Mouse (Mus musculus): ENCODE measurements at regions not wholly inside any gene's neighbourhood (a gene's known extent, or its start where the extent isn't known, plus 50 kb on each side); places are given as distances from the start of the nearest gene placed in this dataset.

GRCm38 (mm10) chr6:127317309-127317708 is 129.3 kb upstream of the Parp11 start:
- DNase-seq: no peak

DNA sequence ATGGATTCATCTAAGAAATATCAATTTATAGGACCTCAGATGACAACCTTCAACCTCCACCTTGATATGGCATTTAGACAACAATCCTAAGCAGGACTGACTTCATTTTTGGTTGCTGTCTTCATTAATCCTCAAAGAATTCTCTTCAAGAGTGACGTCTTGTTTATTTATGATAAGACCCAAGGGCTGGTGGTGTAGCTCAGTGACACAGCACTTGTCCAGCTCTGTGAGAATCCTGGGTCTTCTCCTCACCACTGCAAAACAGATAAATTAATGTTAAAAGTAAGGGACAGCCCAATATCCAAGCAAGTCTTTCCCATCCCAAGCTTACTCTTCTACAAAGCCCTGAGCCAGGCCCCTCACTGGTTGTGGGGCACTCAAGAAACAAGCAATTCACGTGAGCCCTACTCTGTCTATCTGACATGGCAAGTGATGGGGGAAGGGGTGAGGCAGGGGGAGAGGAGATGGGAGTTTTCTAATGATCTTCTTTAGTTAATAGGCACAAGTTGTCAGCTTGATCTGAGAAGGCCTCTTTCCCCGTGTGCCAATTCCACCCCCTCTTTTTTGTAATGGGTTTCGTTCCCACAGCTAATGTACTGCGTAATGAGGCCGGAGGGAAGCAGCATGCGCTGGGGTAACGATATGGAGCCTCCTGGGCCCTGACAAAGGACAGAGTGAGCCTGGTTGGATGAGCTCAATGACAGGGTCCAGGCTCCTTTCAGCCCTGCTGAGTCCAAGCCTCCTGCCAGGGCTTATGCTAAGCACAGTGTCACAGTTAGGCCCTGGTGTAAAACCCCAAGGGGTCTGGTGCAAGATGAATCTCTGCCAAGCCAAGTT is 127.7 kb upstream of the Parp11 start:
- no peak for DNase-seq

- no peak for DNase-seq
Measured at GRCm38 (mm10) chr6:127320600-127320999, 126.0 kb upstream of the Parp11 start.

DNA sequence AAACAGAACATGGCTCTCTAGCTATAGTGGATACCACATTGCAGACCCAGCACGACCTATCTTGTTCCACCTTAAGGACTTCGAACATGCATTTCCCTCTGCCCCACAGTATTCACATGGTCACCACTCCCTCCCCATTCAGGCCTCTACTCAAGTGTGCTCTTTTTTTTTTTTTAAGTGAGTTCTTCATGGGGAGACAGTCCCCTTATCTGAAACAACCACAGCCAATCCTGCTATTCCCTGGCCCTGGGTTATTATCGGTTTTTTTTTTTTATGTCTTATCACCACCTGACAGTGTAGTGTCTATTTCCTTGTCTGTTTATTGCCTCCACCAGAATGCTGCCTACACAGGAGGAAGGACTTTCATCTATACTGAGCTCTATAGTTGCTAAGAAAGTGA is 125.6 kb upstream of the Parp11 start:
- DNase-seq: no peak

DNA sequence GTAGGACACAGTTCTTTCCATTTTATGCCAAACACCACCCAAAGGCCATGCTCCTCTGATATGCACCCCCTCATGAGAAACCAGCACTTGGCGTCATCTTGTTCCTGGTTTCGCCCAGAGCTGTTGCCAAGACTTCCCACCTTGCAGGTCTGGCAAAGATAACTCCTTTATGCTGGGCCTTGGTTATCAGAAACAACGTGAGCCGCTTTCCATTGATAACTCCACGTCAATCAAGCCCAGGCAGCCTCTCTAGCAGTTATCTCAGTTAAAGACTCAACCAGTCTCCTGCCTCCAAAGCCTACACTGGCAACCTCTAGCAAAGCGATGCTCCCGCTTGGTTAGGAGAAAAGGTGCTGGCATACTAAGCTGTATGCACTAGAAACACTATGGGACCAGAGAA is 124.2 kb upstream of the Parp11 start:
- DNase-seq: no peak

- DNase-seq: peak; percentile 85 to 88
Measured at GRCm38 (mm10) chr6:127324984-127325383, 121.7 kb upstream of the Parp11 start.

DNA sequence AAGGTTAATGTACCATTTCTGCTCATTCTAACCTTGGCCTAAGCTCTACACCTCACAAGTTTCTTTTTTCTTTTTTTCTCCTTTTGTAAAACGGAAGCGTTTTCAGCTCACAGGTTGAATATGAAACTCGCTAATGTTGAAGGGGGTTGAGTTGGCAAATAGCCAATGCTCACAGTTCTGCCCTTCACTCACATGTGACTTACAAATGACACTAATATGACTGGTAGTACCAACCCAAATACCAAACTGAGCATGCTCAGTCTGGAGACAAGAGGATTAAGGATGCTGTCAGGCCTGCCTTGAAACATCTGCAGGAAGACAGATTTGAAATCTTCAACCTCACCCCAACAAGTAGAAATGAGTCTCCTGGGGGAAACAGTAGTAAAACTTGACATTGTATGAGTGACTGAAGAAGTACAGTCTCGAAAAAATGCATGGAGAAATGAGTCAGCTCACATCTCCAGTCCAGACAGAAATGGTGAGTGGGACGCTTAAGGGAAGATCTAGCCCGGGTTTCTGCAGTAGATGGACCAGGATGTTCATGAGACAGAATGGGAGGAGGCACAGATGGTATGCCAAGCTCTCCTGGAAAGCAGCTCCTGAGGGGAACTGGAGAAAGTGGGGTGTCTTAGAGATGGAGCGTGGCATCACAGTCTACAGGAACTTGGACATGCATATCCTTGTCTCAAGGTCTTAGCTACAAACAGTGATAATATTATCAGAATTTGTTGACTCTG is 120.9 kb upstream of the Parp11 start:
- peak in 1 of 2 experiments; percentile 34 for DNase-seq

GRCm38 (mm10) chr6:127326333-127326729 is 120.3 kb upstream of the Parp11 start:
- DNase-seq: no peak

GRCm38 (mm10) chr6:127329191-127330014 is 117.2 kb upstream of the Parp11 start:
- DNase-seq: peak; percentile 37 to 44

GRCm38 (mm10) chr6:127330015-127330705 is 116.5 kb upstream of the Parp11 start:
- DNase-seq: peak; percentile 87 to 90

- DNase-seq: peak in 1 of 2 experiments; percentile 29
Measured at GRCm38 (mm10) chr6:127331091-127331490, 115.5 kb upstream of the Parp11 start.

- DNase-seq: no peak
Measured at GRCm38 (mm10) chr6:127334256-127334655, 112.4 kb upstream of the Parp11 start.

- no peak for DNase-seq
Measured at GRCm38 (mm10) chr6:127335462-127335886, 111.2 kb upstream of the Parp11 start.

DNA sequence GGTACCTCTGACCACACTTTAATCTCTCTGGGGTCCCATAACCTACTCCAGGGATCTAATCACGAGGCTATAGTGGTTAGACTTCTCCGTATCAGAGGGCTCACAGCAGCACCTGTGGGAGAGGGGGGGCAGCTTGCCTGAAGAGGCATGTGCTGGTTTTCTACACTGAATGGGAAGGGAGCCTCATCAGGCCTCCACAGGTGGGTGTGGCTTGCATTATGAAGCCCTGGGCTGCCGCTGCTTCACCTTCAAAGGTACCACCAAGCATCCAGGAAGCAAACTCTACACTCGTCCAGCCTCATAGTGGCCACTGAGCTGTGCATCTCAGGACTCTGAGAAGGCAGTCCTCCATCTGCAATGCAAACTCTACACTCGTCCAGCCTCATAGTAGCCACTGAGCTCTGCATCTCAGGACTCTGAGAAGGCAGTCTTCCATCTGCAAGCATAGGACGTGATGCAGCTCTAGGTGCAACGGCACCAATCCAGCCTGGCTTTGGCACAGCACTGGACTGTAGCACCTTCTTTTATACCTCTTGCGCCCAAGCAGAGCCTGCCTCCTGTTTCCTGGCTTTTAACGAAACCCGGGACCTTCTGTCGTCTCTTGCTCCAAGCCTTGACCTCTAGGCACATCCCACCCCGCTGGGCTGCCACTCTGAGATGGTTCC is 110.5 kb upstream of the Parp11 start:
- peak in 1 of 2 experiments; percentile 12 for DNase-seq

- peak in 1 of 2 experiments; percentile 52 for DNase-seq
Measured at GRCm38 (mm10) chr6:127336681-127337397, 109.8 kb upstream of the Parp11 start.

DNA sequence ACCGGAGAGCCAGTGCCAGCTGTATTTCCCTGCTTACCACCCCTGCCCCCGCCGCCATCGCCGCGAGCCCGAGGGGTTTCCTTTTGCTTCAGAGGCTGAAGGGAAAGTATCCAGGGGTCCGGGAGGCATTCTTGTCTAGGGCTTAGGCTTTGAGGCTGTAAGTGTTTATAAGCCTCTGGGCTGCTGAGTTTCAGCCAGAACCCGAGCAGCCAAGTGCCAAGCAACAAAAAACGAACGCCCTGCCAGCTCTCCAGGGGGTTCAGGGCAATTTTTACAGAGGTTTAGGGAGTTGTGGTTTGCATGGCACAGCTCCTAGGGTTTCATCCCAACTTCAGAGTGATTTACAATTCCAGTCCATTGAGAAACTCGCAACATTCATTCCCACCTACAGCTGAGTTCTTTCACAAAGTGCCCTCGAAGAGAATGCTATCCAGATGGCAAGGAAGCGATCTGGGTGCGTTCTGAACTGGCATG is 109.2 kb upstream of the Parp11 start:
- DNase-seq: peak in 1 of 2 experiments; percentile 48

- DNase-seq: peak in 1 of 2 experiments; percentile 33
Measured at GRCm38 (mm10) chr6:127338412-127338811, 108.2 kb upstream of the Parp11 start.

- no peak for DNase-seq
Measured at GRCm38 (mm10) chr6:127341604-127342003, 105.0 kb upstream of the Parp11 start.

- no peak for DNase-seq
Measured at GRCm38 (mm10) chr6:127348770-127349409, 97.8 kb upstream of the Parp11 start.

DNA sequence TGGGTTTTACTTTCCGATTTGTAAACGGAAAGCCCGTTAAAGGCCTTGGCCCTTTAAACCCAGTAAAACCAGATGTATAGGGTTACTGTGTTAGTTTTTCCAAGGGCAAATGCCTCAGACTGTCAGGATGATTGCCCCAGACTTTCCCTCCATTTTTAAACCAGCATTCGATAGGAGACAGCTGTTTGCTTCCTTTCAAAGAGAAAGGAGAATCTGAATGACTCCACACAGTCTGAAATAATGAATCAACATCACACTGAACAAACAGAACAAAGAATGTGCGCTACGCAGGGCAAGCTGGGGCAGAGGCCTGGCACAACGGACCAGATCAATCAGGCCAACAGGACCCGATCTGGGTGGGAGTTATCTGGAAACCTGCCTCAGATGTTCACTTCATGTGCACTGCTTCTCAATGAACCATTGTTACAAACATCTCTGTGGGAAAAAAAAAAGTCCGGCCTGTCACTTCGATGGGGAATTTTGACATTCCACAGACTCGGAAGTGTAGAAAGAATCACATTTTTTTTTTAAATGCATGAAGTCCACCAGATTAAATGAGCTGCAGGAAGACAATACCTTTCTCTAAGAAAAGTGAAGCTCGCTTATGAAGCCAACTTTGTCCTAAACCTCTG is 97.0 kb upstream of the Parp11 start:
- DNase-seq: no peak

Data from cerebellum, postnatal 10 days (tissue).